Mouse (Mus musculus) retina, adult 2 months (tissue): ENCODE data around the gene Sh3bp5l.
"Not testable (repeated sequence)": the region's sequence is repeated elsewhere in the genome, so short reads cannot be mapped to it uniquely, and the experiment has no call there.

Experiments
- DNase-seq: peaks from one replicate; pipeline ENCODE4 v3.0.0-alpha.2; 2012; ENCODE audit warnings: low read depth, low spot score

Sh3bp5l gene

GRCm38 (mm10) chr11:58330276-58331148, at the start of gene Sh3bp5l, which contains the start of gene Zfp672:
TSS of gene Sh3bp5l (plus strand) at chr11:58330724.
TSS of gene Zfp672 (minus strand) at chr11:58330339.
- DNase-seq: peak; percentile 85

GRCm38 (mm10) chr11:58281970-58282496, 48.5 kb upstream of the Sh3bp5l start:
- no peak for DNase-seq

GRCm38 (mm10) chr11:58282518-58282917, 48.0 kb upstream of the Sh3bp5l start:
- no peak for DNase-seq

- DNase-seq: no peak
Measured at GRCm38 (mm10) chr11:58289992-58290682, 40.4 kb upstream of the Sh3bp5l start.

- no peak for DNase-seq
Measured at GRCm38 (mm10) chr11:58290812-58291211, 39.7 kb upstream of the Sh3bp5l start.

GRCm38 (mm10) chr11:58292791-58293190, 37.7 kb upstream of the Sh3bp5l start:
- no peak for DNase-seq

GRCm38 (mm10) chr11:58297396-58297795, 33.1 kb upstream of the Sh3bp5l start:
- no peak for DNase-seq

GRCm38 (mm10) chr11:58301057-58301456, 29.5 kb upstream of the Sh3bp5l start:
- DNase-seq: no peak

GRCm38 (mm10) chr11:58301837-58302754, 28.4 kb upstream of the Sh3bp5l start:
- peak; percentile 89 for DNase-seq

- DNase-seq: no peak
Measured at GRCm38 (mm10) chr11:58302774-58303445, 27.6 kb upstream of the Sh3bp5l start.

- no peak for DNase-seq
Measured at GRCm38 (mm10) chr11:58303594-58303993, 26.9 kb upstream of the Sh3bp5l start.

- DNase-seq: not testable (repeated sequence)
Measured at GRCm38 (mm10) chr11:58305299-58305698, 25.2 kb upstream of the Sh3bp5l start.

GRCm38 (mm10) chr11:58306860-58307308, 23.6 kb upstream of the Sh3bp5l start, which contains the start of gene Zfp692:
TSS of gene Zfp692 (plus strand) at chr11:58307069.
- peak; percentile 79 for DNase-seq

GRCm38 (mm10) chr11:58307411-58308080, 23.0 kb upstream of the Sh3bp5l start:
- no peak for DNase-seq

- no peak for DNase-seq
Measured at GRCm38 (mm10) chr11:58308661-58309060, 21.9 kb upstream of the Sh3bp5l start.

- DNase-seq: no peak
Measured at GRCm38 (mm10) chr11:58314069-58314468, 16.5 kb upstream of the Sh3bp5l start.

GRCm38 (mm10) chr11:58315536-58316168, 14.9 kb upstream of the Sh3bp5l start:
- DNase-seq: no peak

GRCm38 (mm10) chr11:58316344-58316743, 14.2 kb upstream of the Sh3bp5l start:
- DNase-seq: no peak

GRCm38 (mm10) chr11:58316768-58317390, 13.6 kb upstream of the Sh3bp5l start:
- no peak for DNase-seq
